In genomic region chr14:13176149-13176548, GRCm38 (mm10) we compare ENCODE assay signal across 15 mouse cellular contexts.
"Had no signal": no experiment of that assay in that cellular context is flagged by ENCODE, and none has a peak within 500 bp of the region (broad histone marks: within the 10 kb centered on the region; RNA-seq: fewer than 3 reads in every experiment).

No protein-coding gene starts in this region.

- H3K9me3 ChIP-seq: neural tube, embryonic 15.5 days; stomach, embryonic 15.5 days had no signal

- H3K27me3 ChIP-seq: neural tube, embryonic 15.5 days; stomach, embryonic 15.5 days had no signal

- H3K4me3 ChIP-seq: neural tube, embryonic 15.5 days; stomach, embryonic 15.5 days had no signal

- H3K36me3 ChIP-seq: neural tube, embryonic 15.5 days; stomach, embryonic 15.5 days had no signal

- H3K9ac ChIP-seq: neural tube, embryonic 15.5 days; stomach, embryonic 15.5 days had no signal

- H3K4me1 ChIP-seq: neural tube, embryonic 15.5 days; stomach, embryonic 15.5 days had no signal

- DNase-seq: retina, postnatal 1 day; right cerebral cortex, adult 18-20 months; right cerebral cortex, postnatal 14 days; right cerebral cortex, postnatal 25 days; right cerebral cortex, postnatal 4 days; spleen, adult 18-20 months; thymus, adult 18-20 months; thymus, adult 2 months; thymus, postnatal 14 days; thymus, postnatal 25 days; thymus, postnatal 36 days; thymus, postnatal 4 days had no signal

- H3K4me2 ChIP-seq: neural tube, embryonic 15.5 days; stomach, embryonic 15.5 days had no signal

- H3K27ac ChIP-seq: neural tube, embryonic 15.5 days; stomach, embryonic 15.5 days; stomach, postnatal 0 days had no signal
